Mouse (Mus musculus) midbrain, embryonic 12.5 days (tissue): Measurements from ENCODE around the gene Kcnk5. TPM values are rescaled to one million over a fixed set of nuclear protein-coding genes. Genes with fewer than 3 reads are reported as not detected.

Experiments
- ATAC-seq: fragments of 200-750 bp; cut with Nextera tagmentation; 2 replicates; pipeline ENCODE4 v1.8.0; 2017; ENCODE audit warnings: low read depth, moderate TSS enrichment, moderate library complexity; ENCODE audit not compliant: low FRiP score
- H3K27ac ChIP-seq: fragments of 300-500 bp; sonication (generic); replicated peaks from 2 replicates; pipeline ENCODE4 v1.5.1; 2016; ENCODE audit warnings: mild to moderate bottlenecking
- H3K27me3 ChIP-seq: fragments of 300-500 bp; sonication (generic); 2 replicates; pipeline ENCODE4 v1.6.1; 2016; ENCODE audit warnings: mild to moderate bottlenecking
- H3K36me3 ChIP-seq: fragments of 300-500 bp; sonication (generic); 2 replicates; pipeline ENCODE4 v1.6.1; 2016
- H3K4me1 ChIP-seq: fragments of 300-500 bp; sonication (generic); 2 replicates; pipeline ENCODE4 v1.6.1; 2016
- H3K4me2 ChIP-seq: fragments of 300-500 bp; sonication (generic); replicated peaks from 2 replicates; pipeline ENCODE4 v1.6.1; 2016; ENCODE audit warnings: mild to moderate bottlenecking, moderate library complexity
- H3K4me3 ChIP-seq: fragments of 300-500 bp; sonication (generic); 2 replicates; pipeline ENCODE4 v1.5.1; 2016; ENCODE audit warnings: mild to moderate bottlenecking
- H3K9ac ChIP-seq: fragments of 300-500 bp; sonication (generic); replicated peaks from 2 replicates; pipeline ENCODE4 v1.6.1; 2016; ENCODE audit warnings: mild to moderate bottlenecking, moderate library complexity
- H3K9me3 ChIP-seq: fragments of 300-500 bp; sonication (generic); 2 replicates; pipeline ENCODE4 v1.6.1; 2016; ENCODE audit warnings: mild to moderate bottlenecking
- WGBS: fragments of 180-500 bp; shearing (Covaris S2); methylation state at CpG from one replicate; pipeline ENCODE4 v1.1.7; 2016; 5-methylcytosine and 5-hydroxymethylcytosine counted together
- polyA plus RNA-seq: library from polyadenylated mRNA; unstranded; fragments of >200 nt; fragmentation: Nextera tagmentation; extraction: Ambion mirVana; gene quantifications from 2 replicates; pipeline ENCODE4 v1.2.1, GENCODE M21; 2016

Kcnk5 gene
- polyA plus RNA-seq, 1 experiment from 2014 or later = 7.4 TPM

GRCm38 (mm10) chr14:20193103-20193715, 11.6 kb upstream of the Kcnk5 start:
- H3K27ac ChIP-seq = no peak overlapping the region
- whole genome bisulfite sequencing = 91% methylated on average over 4 of the region's 4 CpGs
- H3K4me3 ChIP-seq = no peak overlapping the region
- no peaks in the 10 kb centered on the region for H3K36me3 ChIP-seq
- H3K9ac ChIP-seq = no peak overlapping the region
- H3K9me3 ChIP-seq = no peaks in the 10 kb centered on the region
- H3K27me3 ChIP-seq = no peaks in the 10 kb centered on the region
- no peak overlapping the region for H3K4me2 ChIP-seq
- H3K4me1 ChIP-seq = 0 out of 2 replicates have a peak, but pooled peaks cover 5% of the 10 kb centered on the region
- ATAC-seq = no peak

- no peak for ATAC-seq
- no peaks in the 10 kb centered on the region for H3K9me3 ChIP-seq
- no peak overlapping the region for H3K27ac ChIP-seq
- H3K4me1 ChIP-seq = 0 out of 2 replicates have a peak, but pooled peaks cover 5% of the 10 kb centered on the region
- H3K4me2 ChIP-seq = no peak overlapping the region
- no peaks in the 10 kb centered on the region for H3K27me3 ChIP-seq
- H3K9ac ChIP-seq = no peak overlapping the region
- no peaks in the 10 kb centered on the region for H3K36me3 ChIP-seq
- 86% methylated on average over 5 of the region's 5 CpGs for whole genome bisulfite sequencing
- H3K4me3 ChIP-seq = no peak overlapping the region
These were observed 9.6 kb upstream of the Kcnk5 start for GRCm38 (mm10) chr14:20191136-20191735.

GRCm38 (mm10) chr14:20189751-20190150, 8.1 kb upstream of the Kcnk5 start:
- 86% methylated on average over 2 of the region's 2 CpGs for WGBS
- 0 out of 2 replicates have a peak, but pooled peaks cover 5% of the 10 kb centered on the region for H3K4me1 ChIP-seq
- H3K9ac ChIP-seq = no peak overlapping the region
- H3K4me2 ChIP-seq = no peak overlapping the region
- no peak overlapping the region for H3K27ac ChIP-seq
- no peaks in the 10 kb centered on the region for H3K9me3 ChIP-seq
- no peak overlapping the region for H3K4me3 ChIP-seq
- no peak for ATAC-seq
- H3K27me3 ChIP-seq = no peaks in the 10 kb centered on the region
- H3K36me3 ChIP-seq = no peaks in the 10 kb centered on the region

- no peak for ATAC-seq
- H3K9me3 ChIP-seq = no peaks in the 10 kb centered on the region
- WGBS = 68% methylated on average over 9 of the region's 9 CpGs
- H3K4me1 ChIP-seq = peaks cover 30% of the 10 kb centered on the region
- H3K4me2 ChIP-seq = no peak overlapping the region
- peaks cover 7% of the 10 kb centered on the region for H3K27me3 ChIP-seq
- no peaks in the 10 kb centered on the region for H3K36me3 ChIP-seq
- H3K9ac ChIP-seq = no peak overlapping the region
- no peak overlapping the region for H3K4me3 ChIP-seq
- no peak overlapping the region for H3K27ac ChIP-seq
These were observed 3.8 kb upstream of the Kcnk5 start for GRCm38 (mm10) chr14:20185426-20185825.

- H3K9me3 ChIP-seq = no peaks in the 10 kb centered on the region
- H3K4me1 ChIP-seq = peaks cover 46% of the 10 kb centered on the region
- no peak overlapping the region for H3K4me2 ChIP-seq
- H3K27ac ChIP-seq = no peak overlapping the region
- 46% methylated on average over 5 of the region's 5 CpGs for WGBS
- H3K9ac ChIP-seq = no peak overlapping the region
- H3K27me3 ChIP-seq = peaks cover 18% of the 10 kb centered on the region
- H3K36me3 ChIP-seq = no peaks in the 10 kb centered on the region
- no peak for ATAC-seq
- H3K4me3 ChIP-seq = no peak overlapping the region
These were observed 2.1 kb upstream of the Kcnk5 start for GRCm38 (mm10) chr14:20183701-20184100.

GRCm38 (mm10) chr14:20182596-20182995, 987 bp upstream of the Kcnk5 start:
- H3K4me3 ChIP-seq = no peak overlapping the region
- H3K36me3 ChIP-seq = no peaks in the 10 kb centered on the region
- H3K4me1 ChIP-seq = peaks cover 52% of the 10 kb centered on the region
- no peaks in the 10 kb centered on the region for H3K9me3 ChIP-seq
- no peak overlapping the region for H3K9ac ChIP-seq
- peaks cover 18% of the 10 kb centered on the region for H3K27me3 ChIP-seq
- H3K4me2 ChIP-seq = no peak overlapping the region
- H3K27ac ChIP-seq = no peak overlapping the region
- 82% methylated on average over 7 of the region's 7 CpGs for WGBS
- ATAC-seq = no peak

GRCm38 (mm10) chr14:20180751-20181162, 852 bp downstream of the Kcnk5 start:
- Histone ChIP-seq H3K4me2 (peak overlapping the region; percentile 94), H3K36me3 (no peaks in the 10 kb centered on the region), H3K4me3 (peak overlapping the region; percentile 60), H3K9me3 (no peaks in the 10 kb centered on the region), H3K4me1 (peaks cover 52% of the 10 kb centered on the region), H3K27ac (no peak overlapping the region), H3K9ac (peak overlapping the region; percentile 56), H3K27me3 (peaks cover 18% of the 10 kb centered on the region)
- 0 out of 2 replicates have a peak, but pooled peaks have one; percentile 1 for ATAC-seq
- WGBS = 0% methylated on average over 24 of the region's 24 CpGs

GRCm38 (mm10) chr14:20180304-20180703, 1.3 kb downstream of the Kcnk5 start:
- Histone ChIP-seq H3K9ac (peak overlapping the region; percentile 56; the same call in 1 of the 2 replicates), H3K27ac (no peak overlapping the region), H3K27me3 (peaks cover 18% of the 10 kb centered on the region), H3K4me3 (peak overlapping the region; percentile 60), H3K36me3 (no peaks in the 10 kb centered on the region), H3K9me3 (no peaks in the 10 kb centered on the region), H3K4me1 (peaks cover 52% of the 10 kb centered on the region), H3K4me2 (peak overlapping the region; percentile 94)
- ATAC-seq = no peak
- 8% methylated on average over 6 of the region's 6 CpGs for WGBS

GRCm38 (mm10) chr14:20179731-20180280, 1.8 kb downstream of the Kcnk5 start:
- peaks cover 52% of the 10 kb centered on the region for H3K4me1 ChIP-seq

GRCm38 (mm10) chr14:20179080-20179479, 2.5 kb downstream of the Kcnk5 start:
- no peak overlapping the region for H3K27ac ChIP-seq
- peaks cover 18% of the 10 kb centered on the region for H3K27me3 ChIP-seq
- no peak overlapping the region for H3K4me3 ChIP-seq
- no peak overlapping the region for H3K9ac ChIP-seq
- no peaks in the 10 kb centered on the region for H3K9me3 ChIP-seq
- no peaks in the 10 kb centered on the region for H3K36me3 ChIP-seq
- peak overlapping the region; percentile 94 for H3K4me2 ChIP-seq
- no peak for ATAC-seq
- H3K4me1 ChIP-seq = peaks cover 48% of the 10 kb centered on the region
- WGBS = 13% methylated on average over 3 of the region's 3 CpGs

More at GRCm38 (mm10) chr14:20179731-20180280, 1.8 kb downstream of the Kcnk5 start:
- Histone ChIP-seq H3K27ac (no peak overlapping the region), H3K27me3 (peaks cover 18% of the 10 kb centered on the region), H3K4me2 (peak overlapping the region; percentile 94), H3K4me3 (peak overlapping the region; percentile 60; the same call in 1 of the 2 replicates), H3K9me3 (no peaks in the 10 kb centered on the region), H3K9ac (no peak overlapping the region), H3K36me3 (no peaks in the 10 kb centered on the region)
- ATAC-seq = no peak
- 71% methylated on average over 5 of the region's 5 CpGs for WGBS

GRCm38 (mm10) chr14:20178593-20178992, 3.0 kb downstream of the Kcnk5 start:
- Histone ChIP-seq H3K4me3 (no peak overlapping the region), H3K9me3 (no peaks in the 10 kb centered on the region), H3K27ac (no peak overlapping the region), H3K36me3 (no peaks in the 10 kb centered on the region), H3K9ac (no peak overlapping the region), H3K4me1 (peaks cover 43% of the 10 kb centered on the region), H3K4me2 (peak overlapping the region; percentile 22), H3K27me3 (peaks cover 18% of the 10 kb centered on the region)
- no peak for ATAC-seq
- WGBS = 10% methylated on average over 4 of the region's 4 CpGs

- Histone ChIP-seq H3K27ac (no peak overlapping the region), H3K4me3 (no peak overlapping the region), H3K4me2 (no peak overlapping the region), H3K36me3 (no peaks in the 10 kb centered on the region), H3K9ac (no peak overlapping the region), H3K9me3 (no peaks in the 10 kb centered on the region), H3K4me1 (peaks cover 40% of the 10 kb centered on the region), H3K27me3 (peaks cover 18% of the 10 kb centered on the region)
- no peak for ATAC-seq
- WGBS = 72% methylated on average over 9 of the region's 9 CpGs
These were observed 4.0 kb downstream of the Kcnk5 start for GRCm38 (mm10) chr14:20177494-20178123.
